Mouse (Mus musculus) lung, adult 2 months (tissue): ENCODE measurements around the gene Olfr1336.
A peak's percentile ranks its signal among the peaks of the same experiment; 100 is the strongest.

ENCODE experiments used
- CTCF ChIP-seq: fragments of 200-500 bp; IDR thresholded peaks from 2 replicates; pipeline ENCODE4 v1.5.1; 2011; ENCODE audit warnings: mild to moderate bottlenecking, low read length, control low read depth; ENCODE audit not compliant: insufficient read depth
- POLR2A ChIP-seq: fragments of 200-500 bp; IDR thresholded peaks from 2 replicates; pipeline ENCODE4 v1.6.1; 2011; ENCODE audit warnings: low read depth, mild to moderate bottlenecking, control low read depth, low read length, borderline replicate concordance; ENCODE audit errors: extremely low read depth

GRCm38 (mm10) chr7:6430342-6430741 is 25.6 kb upstream of the Olfr1336 start:
- TF ChIP-seq POLR2A (no peak), CTCF (peak; percentile 75)
